Mouse (Mus musculus): ENCODE results near the gene Shq1. TPM values are rescaled to one million over a fixed set of nuclear protein-coding genes. Genes with fewer than 3 reads are reported as not detected.

Gene Shq1
- total RNA-seq, 2 experiments from 2014 or later = 11.4 to 11.8 TPM

GRCm38 (mm10) chr6:100537042-100537441, 133.9 kb downstream of the Shq1 start:
- no peak for DNase-seq (ENCODE audit: low spot score in 2 of 2)

DNA sequence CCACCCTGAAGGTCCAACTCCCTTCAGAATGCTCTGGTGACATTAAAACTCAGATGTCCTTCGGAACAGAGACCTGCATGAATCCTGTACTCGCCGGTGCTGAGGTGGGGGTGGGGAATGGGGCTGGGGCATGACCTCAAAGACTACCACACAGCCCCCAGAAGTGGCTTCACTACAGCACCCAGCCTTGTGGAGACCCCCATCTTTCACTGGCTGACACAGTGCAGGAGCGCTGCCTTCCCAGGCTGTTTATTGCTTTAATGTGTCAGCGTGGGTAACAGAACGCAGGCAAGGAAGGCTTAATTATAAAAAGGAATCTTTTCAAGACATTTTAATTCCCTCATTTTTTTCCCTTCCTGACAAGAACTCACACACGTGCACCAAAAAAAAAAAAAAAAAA, 137.6 kb downstream of the Shq1 start:
- DNase-seq (ENCODE audit: low spot score in 2 of 2) = no peak

DNA sequence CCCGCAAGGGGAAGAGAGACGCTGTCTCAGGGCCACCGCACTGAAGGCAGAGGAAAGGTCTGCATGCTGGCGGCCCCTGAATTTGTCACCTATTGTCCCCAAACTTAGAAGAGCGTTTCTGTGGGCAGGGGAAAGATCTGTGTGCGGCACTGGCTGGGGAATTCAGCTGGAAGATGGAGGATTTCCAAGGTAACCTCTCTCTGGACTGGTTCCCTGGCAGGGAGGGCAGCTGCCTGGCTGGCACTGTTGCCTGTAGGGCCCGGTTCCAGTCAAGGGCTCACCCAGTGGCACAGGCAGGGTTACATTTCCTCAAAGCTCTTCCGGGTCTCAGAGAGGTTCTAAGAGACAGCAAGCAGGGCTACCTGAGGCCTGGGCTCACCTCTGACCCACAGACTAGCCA, 138.6 kb downstream of the Shq1 start:
- DNase-seq (ENCODE audit: low spot score in 2 of 2) = no peak

GRCm38 (mm10) chr6:100529673-100530072, 141.3 kb downstream of the Shq1 start:
- DNase-seq (ENCODE audit: low spot score in 2 of 2) = no peak

GRCm38 (mm10) chr6:100528556-100528955, 142.4 kb downstream of the Shq1 start:
- DNase-seq (ENCODE audit: low spot score in 2 of 2) = no peak

DNA sequence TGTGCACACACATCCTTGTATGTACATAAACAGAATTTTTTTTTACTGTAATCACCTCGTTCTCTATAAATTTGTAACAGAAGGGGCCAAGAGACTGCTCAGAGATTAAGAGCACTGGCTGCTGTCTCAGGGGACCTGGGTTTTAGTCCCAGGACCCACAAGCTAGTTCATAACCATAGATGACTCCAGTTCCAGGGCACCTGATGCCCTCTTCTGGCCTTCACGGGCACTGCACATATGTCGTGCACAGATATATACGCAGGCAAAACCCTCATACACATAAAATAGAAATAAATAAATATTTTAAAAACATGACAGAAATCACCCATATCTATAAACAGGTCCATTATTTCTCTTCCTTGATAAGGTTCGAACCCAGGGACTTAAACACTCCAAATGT, 143.0 kb downstream of the Shq1 start:
- DNase-seq (ENCODE audit: low spot score in 2 of 2) = no peak

- no peak for DNase-seq (ENCODE audit: low spot score in 2 of 2)
Observed at GRCm38 (mm10) chr6:100527161-100527560, 143.8 kb downstream of the Shq1 start.

DNA sequence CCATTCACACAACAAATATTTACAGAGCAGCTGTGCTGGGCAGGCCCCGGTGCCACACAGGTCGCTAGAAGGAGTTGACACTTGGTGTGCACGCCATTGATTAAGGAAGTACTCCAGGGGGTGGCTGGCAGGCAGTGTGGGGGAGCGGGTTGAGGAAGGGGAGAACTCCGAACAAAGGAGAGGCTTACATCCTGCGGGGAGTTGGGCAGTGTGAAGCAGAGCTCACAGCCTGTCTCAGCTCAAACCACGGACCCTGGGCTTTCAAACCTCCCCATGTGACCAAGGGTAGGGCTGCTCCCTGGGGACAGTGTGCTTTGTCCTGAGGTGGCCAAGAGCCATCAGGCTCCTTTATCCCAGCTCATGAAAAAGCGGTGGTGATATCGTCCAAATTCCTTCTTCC, 144.9 kb downstream of the Shq1 start:
- DNase-seq (ENCODE audit: low spot score in 2 of 2) = no peak

DNA sequence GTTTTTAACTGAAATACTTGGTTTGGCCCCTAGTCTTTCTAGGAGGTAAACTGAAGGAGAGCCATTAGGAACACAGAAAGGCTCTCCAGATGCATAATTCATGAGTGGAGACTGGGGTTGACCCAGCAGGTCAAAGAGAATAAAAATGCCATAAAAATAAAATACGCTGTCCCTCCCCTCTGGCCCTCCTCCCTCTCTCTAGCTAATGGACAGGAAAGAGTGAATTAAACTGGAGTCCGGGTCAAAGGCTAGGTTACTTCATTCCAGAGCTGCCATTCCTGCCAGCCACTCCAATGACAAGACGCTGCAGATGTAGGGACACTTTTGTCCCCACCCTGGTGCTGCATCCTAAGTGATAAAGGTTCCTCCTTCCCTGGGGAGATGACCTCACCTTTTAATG, 145.5 kb downstream of the Shq1 start:
- DNase-seq (ENCODE audit: low spot score in 2 of 2) = no peak

DNA sequence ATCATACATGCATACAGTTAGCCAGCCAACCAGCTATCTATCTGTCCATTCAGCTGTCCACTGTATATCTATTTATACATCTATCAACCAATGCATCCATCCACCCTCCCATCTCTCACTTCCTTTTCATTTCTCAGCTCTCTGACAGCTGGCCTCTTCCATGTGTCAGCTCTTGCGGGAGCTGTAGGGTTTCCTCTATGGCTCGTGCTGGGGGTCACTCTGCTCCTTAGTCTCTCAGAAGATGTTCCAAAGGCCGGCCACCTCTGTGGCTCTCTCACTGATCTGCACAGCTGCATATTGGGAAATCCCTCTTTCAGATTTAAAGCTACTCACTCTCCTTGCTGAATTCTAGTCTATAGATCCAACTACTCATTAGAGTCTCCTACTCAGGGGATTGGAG, 148.5 kb downstream of the Shq1 start:
- no peak for DNase-seq (ENCODE audit: low spot score in 2 of 2)

DNA sequence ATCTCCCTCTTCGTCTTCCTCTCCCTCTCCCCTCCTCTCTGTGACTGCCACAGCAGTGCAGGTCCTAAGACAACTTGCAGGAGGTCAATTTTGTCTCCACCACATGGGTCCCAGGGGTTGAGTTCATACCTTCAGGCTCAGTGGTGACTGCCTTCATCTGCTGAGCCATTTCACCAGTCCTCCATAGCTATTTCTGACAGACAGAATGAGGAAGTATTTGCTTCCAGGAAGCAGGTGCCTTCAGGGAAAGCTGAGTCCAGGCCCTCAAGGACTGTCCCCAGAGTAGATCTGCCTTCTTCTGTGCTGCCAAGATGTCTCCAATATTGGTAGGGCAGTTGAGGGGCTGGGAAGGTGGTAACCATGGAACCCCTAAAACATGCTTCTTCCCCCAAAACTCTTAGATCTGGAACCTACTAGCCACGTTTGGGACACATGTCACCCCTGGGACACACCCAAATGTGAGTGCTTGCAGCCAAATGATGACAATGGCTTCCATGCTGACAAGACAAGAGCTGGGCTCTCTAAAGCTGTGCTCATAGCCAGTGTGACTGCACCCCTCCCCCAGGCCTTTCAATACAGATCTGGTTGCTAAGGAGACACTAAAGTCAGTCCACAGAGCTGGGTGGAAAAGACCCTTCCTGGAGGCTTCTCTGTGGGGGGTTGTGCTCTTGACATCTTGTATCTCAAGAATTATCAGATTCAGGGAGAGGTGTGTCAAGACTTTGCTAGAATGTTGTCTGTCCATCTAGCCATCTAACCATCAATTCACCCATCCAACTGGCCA, 149.2 kb downstream of the Shq1 start:
- DNase-seq (ENCODE audit: low spot score in 2 of 2) = no peak

DNA sequence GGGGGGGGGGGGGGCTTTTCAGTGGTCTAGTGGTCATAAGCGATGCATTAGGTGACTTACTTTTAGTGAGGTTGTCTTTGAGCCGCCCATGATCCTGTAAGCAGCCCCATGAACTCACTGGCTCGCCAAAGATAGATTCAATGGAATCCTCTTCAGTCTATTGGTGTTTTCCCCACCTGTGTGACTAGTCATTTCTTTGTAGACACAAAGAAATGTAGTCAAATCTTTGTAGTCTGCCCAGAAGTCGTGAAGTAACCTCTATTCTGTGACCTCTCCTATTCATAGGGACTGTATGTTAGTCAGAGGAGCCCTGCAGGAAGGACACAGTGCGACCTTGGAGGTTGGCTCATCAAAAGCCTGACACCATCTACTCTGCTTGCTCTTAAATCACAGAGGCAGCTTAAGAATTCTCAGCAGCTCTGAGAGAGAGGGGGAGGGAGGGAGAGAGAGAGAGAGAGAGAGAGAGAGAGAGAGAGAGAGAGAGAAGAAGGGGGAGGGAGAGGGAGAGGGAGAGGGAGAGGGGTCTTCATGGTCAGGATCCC, 150.3 kb downstream of the Shq1 start:
- DNase-seq (ENCODE audit: low spot score in 2 of 2) = no peak

GRCm38 (mm10) chr6:100519837-100520236, 151.1 kb downstream of the Shq1 start:
- DNase-seq (ENCODE audit: low spot score in 2 of 2) = no peak

Other genes with a start within 250 kb of the Shq1 start
- gene Gxylt2, start 33.6 kb upstream of the Shq1 start, total RNA-seq (2021) = 1 to 10 TPM; 1.2 to 2.7 TPM
- gene Ppp4r2, start 162.5 kb upstream of the Shq1 start, total RNA-seq (2021) = 10 to 100 TPM; 69.7 to 74.9 TPM

All from adrenal gland, postnatal 4 days (tissue).